Mouse (Mus musculus) gonadal fat pad, adult 2 months (tissue): ENCODE measurements around the gene Hivep1. TPM values are rescaled to one million over a fixed set of nuclear protein-coding genes. Genes with fewer than 3 reads are reported as not detected.
A peak's percentile ranks its signal among the peaks of the same experiment; 100 is the strongest.

Experiments
- DNase-seq: peaks from one replicate; pipeline ENCODE4 v3.0.0-alpha.2; 2012; ENCODE audit warnings: low read depth
- polyA plus RNA-seq: library from polyadenylated mRNA; depleted of rRNA; stranded (reverse); fragments of >200 nt; gene quantifications from 2 replicates; pipeline ENCODE4 v1.2.3, GENCODE M21; 2012; rRNA removed

Gene Hivep1
- polyA plus RNA-seq, 1 experiment = 18.9 TPM

DNA sequence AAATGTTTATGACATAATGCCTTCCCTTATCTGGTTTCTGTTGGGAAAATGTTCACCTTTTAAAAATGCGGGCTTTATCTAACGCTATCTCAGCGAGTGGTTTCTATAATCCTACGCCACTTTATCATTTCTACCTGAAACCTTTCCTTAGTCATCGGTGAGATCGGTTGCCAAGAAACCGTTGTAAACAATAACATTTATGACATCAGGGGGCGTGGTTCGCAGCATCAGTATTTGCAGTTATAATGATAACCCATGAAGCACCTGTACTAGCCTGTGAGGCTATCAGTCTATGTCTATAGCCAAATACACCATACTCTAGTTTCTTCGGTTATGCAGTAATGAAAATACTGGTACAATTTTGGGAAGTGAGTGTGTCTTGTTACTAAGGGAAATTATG is 177.0 kb downstream of the Hivep1 start:
- no peak for DNase-seq

- peak; percentile 61 for DNase-seq
These were observed 182.1 kb downstream of the Hivep1 start for GRCm38 (mm10) chr13:42233741-42234419.

DNA sequence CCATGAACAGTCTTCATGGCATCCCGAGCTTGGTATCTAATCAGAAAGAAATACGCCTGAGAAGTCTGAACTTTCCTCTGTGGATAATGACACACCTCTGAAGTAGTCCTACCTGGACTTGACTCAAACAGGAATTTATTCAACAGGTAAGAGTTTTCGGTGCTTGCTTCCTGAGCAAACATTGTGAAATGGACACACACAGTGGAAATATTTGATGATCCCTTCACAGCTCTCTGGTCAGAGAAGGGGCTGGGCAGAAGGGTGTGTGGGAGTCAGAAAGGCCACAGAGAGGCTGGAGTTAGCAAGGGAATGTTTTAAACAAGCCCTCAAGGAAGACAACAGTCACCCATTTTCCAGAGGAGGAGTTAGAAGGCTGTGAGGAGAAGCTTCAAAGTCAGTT is 186.7 kb downstream of the Hivep1 start:
- no peak for DNase-seq

- no peak for DNase-seq
These were observed 190.3 kb downstream of the Hivep1 start for GRCm38 (mm10) chr13:42242131-42242530.

Other genes starting within 250 kb of the Hivep1 start
- 8.0 and 8.8 TPM in 2 replicates for gene Adtrp, start 204.3 kb upstream of the Hivep1 start, polyA plus RNA-seq
- 3.3 and 4.2 TPM in 2 replicates for gene Edn1, start 249.5 kb downstream of the Hivep1 start, polyA plus RNA-seq